Mouse (Mus musculus): ENCODE measurements around the gene Rfx7. TPM values are rescaled to one million over a fixed set of nuclear protein-coding genes. Genes with fewer than 3 reads are reported as not detected.
"Not testable (repeated sequence)": the region's sequence is repeated elsewhere in the genome, so short reads cannot be mapped to it uniquely, and the experiment has no call there.

The Rfx7 gene
- polyA plus RNA-seq, 1 experiment from 2014 or later, result 16.8 TPM

DNA sequence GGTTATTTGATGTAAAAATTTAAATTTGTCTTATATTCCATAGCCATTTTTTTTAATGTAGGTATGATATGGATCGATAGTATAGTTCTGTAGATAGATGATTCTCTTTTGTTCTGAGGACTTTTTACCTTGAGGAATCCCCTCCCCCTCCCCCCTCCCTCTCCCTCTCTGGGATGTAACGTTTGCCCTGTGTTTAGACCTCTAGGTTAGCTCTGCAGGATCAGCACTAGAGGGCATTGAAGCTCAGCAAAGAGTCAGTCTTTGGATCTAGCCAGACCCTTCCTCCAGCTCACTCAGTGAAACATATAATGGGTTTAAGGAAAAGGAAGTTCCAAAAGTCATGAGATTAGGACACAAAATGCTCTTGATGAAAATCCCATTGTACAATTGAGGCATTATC is 35.1 kb downstream of the Rfx7 start:
- Histone ChIP-seq H3K9me3 (peaks cover 14% of the 10 kb centered on the region; the same call in 1 of the 2 replicates), H3K36me3 (replicated peaks) (peaks cover 14% of the 10 kb centered on the region), H3K27me3 (ENCODE audit: poor library complexity, severe bottlenecking) (no peaks in the 10 kb centered on the region), H3K27ac (no peak overlapping the region), H3K4me3 (no peak overlapping the region), H3K4me1 (no peaks in the 10 kb centered on the region)
- no peak for DNase-seq (ENCODE audit: extremely low spot score, low spot score)
- WGBS, result 57% methylated on average over 2 of the region's 2 CpGs

DNA sequence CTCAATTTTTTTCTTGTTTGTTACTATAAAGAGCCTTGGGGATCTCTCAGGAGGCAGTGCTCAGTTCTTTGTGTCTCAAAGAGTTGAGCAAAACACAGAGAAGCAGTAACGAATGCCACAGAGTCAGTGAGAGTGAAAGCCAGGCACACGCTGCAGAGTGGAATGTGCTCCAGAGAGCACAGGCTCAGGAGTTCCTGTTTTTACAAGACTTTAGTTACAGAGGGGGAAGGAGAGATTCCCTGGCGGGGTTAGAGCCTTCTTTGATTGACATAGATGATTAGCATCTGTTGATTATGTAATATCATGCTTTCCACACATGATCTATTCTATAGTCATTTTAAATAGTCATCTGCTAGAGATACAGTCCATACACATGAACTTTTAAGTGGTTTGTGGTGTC is 48.2 kb downstream of the Rfx7 start:
- H3K27me3 ChIP-seq (ENCODE audit: poor library complexity, severe bottlenecking), result no peaks in the 10 kb centered on the region
- H3K9me3 ChIP-seq, result no peaks in the 10 kb centered on the region
- H3K36me3 ChIP-seq (replicated peaks), result peaks cover 12% of the 10 kb centered on the region; the same call in 1 of the 2 replicates
- WGBS, result 42% methylated on average over 3 of the region's 3 CpGs
- DNase-seq (ENCODE audit: extremely low spot score, low spot score), result no peak
- no peak overlapping the region for H3K4me3 ChIP-seq
- H3K4me1 ChIP-seq, result peaks cover 3% of the 10 kb centered on the region; the same call in 1 of the 2 replicates
- H3K27ac ChIP-seq, result no peak overlapping the region

DNA sequence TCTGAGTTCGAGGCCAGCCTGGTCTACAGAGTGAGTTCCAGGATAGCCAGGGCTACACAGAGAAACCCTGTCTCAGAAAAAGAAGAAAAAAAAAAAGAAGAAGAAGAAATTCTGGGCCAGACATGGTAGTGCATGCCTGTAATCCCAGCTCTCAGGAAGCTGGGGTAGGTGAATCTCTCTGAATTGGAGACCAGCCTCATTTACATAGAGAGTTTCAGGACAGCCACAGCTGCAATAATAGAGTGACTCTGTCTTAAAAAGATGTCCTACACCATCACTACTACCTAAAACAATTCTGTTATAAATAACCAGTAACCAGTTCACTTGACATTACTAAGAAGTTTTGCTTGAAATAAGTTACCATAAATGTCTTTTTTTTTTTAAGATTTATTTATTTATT is 58.8 kb downstream of the Rfx7 start:
- WGBS, result 96% methylated on average over 1 of the region's 1 CpGs
- H3K27me3 ChIP-seq (ENCODE audit: poor library complexity, severe bottlenecking), result no peaks in the 10 kb centered on the region

DNA sequence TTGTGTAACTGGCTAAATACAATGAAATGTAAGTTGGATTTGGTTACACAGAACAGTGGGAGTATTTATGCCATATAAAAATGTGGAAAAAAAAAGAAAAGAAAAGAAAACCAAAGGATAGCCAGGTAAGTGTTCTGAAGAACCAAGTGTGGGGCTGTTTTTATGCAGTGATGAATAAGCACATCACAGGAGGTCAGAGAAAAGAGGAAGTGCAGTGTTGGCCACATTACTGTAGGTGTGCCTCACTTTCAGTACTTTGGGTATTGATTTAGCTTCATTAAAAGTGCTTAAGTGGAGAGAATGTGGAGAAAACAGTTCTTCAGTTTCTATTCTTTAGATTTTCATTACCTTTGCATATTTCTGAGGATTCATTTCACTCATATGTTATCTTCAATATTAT is 60.0 kb downstream of the Rfx7 start:
- Histone ChIP-seq H3K27me3 (ENCODE audit: poor library complexity, severe bottlenecking) (no peaks in the 10 kb centered on the region), H3K27ac (no peak overlapping the region), H3K4me3 (no peak overlapping the region), H3K4me1 (no peaks in the 10 kb centered on the region), H3K36me3 (replicated peaks) (peaks cover 28% of the 10 kb centered on the region), H3K9me3 (no peaks in the 10 kb centered on the region)
- DNase-seq (ENCODE audit: extremely low spot score, low spot score), result no peak

More for the DNA sequence above, 58.8 kb downstream of the Rfx7 start:
- Histone ChIP-seq H3K27ac (no peak overlapping the region), H3K4me3 (no peak overlapping the region), H3K4me1 (no peaks in the 10 kb centered on the region), H3K36me3 (replicated peaks) (peaks cover 23% of the 10 kb centered on the region), H3K9me3 (no peaks in the 10 kb centered on the region)
- DNase-seq (ENCODE audit: extremely low spot score, low spot score), result no peak

DNA sequence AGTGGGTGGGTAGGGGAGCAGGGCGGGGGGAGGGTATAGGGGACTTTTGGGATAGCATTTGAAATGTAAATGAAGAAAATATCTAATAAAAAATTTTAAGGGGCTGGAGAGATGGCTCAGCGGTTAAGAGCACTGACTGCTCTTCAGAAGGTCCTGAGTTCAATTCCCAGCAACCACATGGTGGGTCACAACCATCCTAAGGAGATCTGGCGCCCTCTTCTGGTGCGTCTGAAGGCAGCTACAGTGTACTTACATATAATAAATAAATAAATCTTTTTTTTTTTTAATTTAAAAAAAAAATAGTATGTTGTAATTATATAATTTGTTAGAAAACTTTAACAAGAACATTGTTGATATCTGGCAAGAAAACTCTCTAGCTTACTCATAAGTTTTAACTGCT is 62.6 kb downstream of the Rfx7 start:
- DNase-seq (ENCODE audit: extremely low spot score, low spot score); H3K9me3 ChIP-seq; H3K27me3 ChIP-seq (ENCODE audit: poor library complexity, severe bottlenecking); H3K4me1 ChIP-seq; H3K27ac ChIP-seq; H3K4me3 ChIP-seq: not testable (repeated sequence)
- 78% methylated on average over 4 of the region's 4 CpGs for WGBS
- H3K36me3 ChIP-seq (replicated peaks), result peaks cover 42% of the 10 kb centered on the region

DNA sequence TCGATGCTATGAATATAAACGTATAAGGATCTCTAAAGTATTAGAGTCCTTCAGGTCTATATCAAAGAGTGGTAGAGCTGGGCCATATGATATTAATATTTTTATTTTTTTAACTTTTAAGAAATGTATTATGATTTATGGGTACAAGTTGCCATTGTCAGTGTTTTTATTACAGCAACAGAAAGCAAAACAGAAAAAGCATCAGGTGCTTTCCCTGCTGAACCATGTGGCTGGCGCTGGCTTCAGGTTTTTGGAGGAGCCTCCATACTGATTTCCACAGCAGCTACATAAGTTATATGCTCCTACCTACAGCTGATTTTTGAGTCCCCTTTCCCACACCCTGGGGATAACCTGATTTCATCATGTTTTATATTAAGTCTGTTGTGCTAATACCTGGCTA is 68.1 kb downstream of the Rfx7 start:
- Histone ChIP-seq H3K4me1 (no peaks in the 10 kb centered on the region), H3K4me3 (no peak overlapping the region), H3K27ac (no peak overlapping the region), H3K27me3 (ENCODE audit: poor library complexity, severe bottlenecking) (no peaks in the 10 kb centered on the region), H3K9me3 (no peaks in the 10 kb centered on the region), H3K36me3 (replicated peaks) (peaks cover 49% of the 10 kb centered on the region)
- no peak for DNase-seq (ENCODE audit: extremely low spot score, low spot score)
- WGBS, result 92% methylated on average over 3 of the region's 3 CpGs

DNA sequence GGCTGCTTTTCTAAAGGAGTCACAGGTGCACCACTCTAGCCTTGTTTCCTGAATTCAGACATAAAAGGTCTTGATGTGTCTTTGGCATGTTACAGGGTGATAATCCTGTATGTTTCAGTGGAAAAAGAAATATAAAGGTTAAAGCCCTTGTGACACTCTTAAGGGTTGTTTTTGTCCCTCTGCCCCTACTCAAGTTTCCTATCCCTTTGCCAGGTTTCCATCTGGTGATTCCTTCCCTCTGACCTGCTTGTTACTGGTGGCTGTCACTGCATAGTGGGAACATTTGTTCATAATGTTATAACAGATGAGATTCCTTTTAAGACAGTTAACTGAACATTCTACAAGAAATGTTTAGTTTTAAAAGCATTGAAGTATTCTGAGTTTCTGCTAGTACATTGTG is 77.7 kb downstream of the Rfx7 start:
- Histone ChIP-seq H3K4me1 (no peaks in the 10 kb centered on the region), H3K27ac (no peak overlapping the region), H3K36me3 (replicated peaks) (peaks cover 60% of the 10 kb centered on the region), H3K4me3 (no peak overlapping the region), H3K9me3 (no peaks in the 10 kb centered on the region), H3K27me3 (ENCODE audit: poor library complexity, severe bottlenecking) (no peaks in the 10 kb centered on the region)
- no peak for DNase-seq (ENCODE audit: extremely low spot score, low spot score)

DNA sequence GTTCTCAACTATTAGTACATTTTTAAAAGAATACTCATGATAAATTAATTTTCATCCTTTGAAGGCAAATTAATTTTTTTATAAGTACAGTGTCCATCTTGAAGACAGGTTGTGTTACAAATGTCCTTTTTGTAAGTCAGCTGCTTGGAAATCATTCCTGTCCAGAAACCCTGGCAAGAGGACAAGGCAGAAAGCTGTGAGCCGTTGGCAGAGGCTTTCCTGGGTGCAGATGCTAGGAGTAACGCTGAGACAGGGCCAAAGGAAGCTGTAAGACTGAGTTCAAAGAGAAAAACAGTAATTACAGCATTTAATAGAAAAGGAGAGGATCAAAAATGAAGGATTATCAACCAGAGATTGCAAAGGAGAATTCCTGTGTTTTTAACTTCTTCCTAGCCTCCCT is 81.8 kb downstream of the Rfx7 start:
- peaks cover 77% of the 10 kb centered on the region for H3K36me3 ChIP-seq (replicated peaks)
- no peak for DNase-seq (ENCODE audit: extremely low spot score, low spot score)

DNA sequence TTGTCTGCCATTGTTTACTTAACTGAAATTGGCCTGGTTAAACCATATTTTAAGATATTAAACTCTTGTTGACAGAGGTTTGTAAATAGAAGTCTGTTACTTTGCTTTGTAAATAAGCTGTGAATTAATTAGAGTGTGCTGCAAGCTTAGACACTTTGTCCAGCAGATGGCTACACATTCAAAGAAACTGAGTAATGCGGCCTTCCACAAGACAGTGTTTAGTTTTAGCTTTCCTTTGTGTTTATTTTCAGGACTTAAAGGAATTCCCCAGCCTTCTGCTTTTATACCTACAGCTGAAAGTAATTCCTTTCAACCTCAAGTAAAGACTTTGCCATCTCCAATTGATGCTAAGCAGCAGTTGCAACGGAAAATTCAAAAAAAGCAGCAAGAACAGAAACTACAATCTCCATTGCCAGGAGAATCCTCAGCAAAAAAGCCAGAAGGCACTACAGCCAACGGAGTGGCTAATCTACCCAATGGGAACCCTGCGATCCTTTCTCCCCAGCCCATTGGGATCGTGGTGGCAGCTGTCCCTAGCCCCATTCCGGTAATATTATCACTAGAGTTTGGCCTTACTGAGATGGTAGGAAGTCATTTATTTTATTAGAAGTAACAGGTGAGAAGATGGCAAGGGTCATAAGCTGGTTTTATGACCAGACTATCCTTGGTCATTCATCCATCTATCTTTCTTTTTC is 82.9 kb downstream of the Rfx7 start:
- Histone ChIP-seq H3K4me1 (no peaks in the 10 kb centered on the region), H3K36me3 (replicated peaks) (peaks cover 77% of the 10 kb centered on the region), H3K4me3 (no peak overlapping the region), H3K27me3 (ENCODE audit: poor library complexity, severe bottlenecking) (no peaks in the 10 kb centered on the region), H3K9me3 (no peaks in the 10 kb centered on the region), H3K27ac (no peak overlapping the region)
- no peak for DNase-seq (ENCODE audit: extremely low spot score, low spot score)
- 90% methylated on average over 6 of the region's 6 CpGs for WGBS

More for the DNA sequence above, 81.8 kb downstream of the Rfx7 start:
- no peak overlapping the region for H3K4me3 ChIP-seq
- H3K9me3 ChIP-seq, result no peaks in the 10 kb centered on the region
- WGBS, result 91% methylated on average over 2 of the region's 2 CpGs
- no peaks in the 10 kb centered on the region for H3K27me3 ChIP-seq (ENCODE audit: poor library complexity, severe bottlenecking)
- no peak overlapping the region for H3K27ac ChIP-seq
- no peaks in the 10 kb centered on the region for H3K4me1 ChIP-seq

DNA sequence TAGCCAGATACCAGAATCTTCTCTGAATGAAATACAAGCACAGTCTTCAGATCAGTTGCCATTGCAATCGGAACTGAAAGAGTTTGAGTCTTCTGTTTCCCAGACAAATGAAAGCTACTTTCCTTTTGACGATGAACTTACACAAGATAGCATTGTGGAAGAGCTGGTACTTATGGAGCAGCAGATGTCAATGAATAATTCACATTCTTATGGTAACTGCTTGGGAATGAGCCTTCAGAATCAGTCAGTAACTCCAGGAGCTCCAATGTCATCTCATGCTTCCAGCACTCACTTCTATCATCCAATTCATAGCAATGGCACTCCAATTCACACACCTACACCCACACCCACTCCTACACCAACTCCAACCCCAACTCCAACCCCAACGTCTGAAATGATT is 86.0 kb downstream of the Rfx7 start:
- Histone ChIP-seq H3K4me1 (no peaks in the 10 kb centered on the region), H3K27ac (no peak overlapping the region), H3K36me3 (replicated peaks) (peaks cover 71% of the 10 kb centered on the region), H3K9me3 (no peaks in the 10 kb centered on the region), H3K4me3 (no peak overlapping the region), H3K27me3 (ENCODE audit: poor library complexity, severe bottlenecking) (no peaks in the 10 kb centered on the region)
- WGBS, result 93% methylated on average over 3 of the region's 3 CpGs
- no peak for DNase-seq (ENCODE audit: extremely low spot score, low spot score)

DNA sequence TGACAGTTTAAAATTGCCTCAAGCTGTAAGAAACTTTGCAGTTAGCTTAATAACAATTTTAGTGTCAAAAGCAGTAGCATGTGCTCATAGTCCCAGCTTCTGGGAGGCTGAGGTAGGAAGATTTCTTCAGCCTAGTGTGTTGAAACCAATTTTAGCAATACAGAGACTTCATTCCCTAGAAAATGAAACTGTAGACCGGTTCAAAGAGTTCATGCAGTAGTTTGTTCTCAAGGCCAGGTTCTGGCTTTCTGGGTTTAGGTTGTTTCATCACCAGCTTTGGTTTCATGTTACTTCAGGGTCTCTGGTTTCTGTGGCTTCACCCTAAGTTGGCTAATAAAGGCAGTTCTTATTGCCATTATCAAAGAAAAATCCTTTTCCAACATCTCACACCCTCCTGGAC is 91.6 kb downstream of the Rfx7 start:
- 87% methylated on average over 1 of the region's 1 CpGs for WGBS
- DNase-seq (ENCODE audit: extremely low spot score, low spot score), result no peak

DNA sequence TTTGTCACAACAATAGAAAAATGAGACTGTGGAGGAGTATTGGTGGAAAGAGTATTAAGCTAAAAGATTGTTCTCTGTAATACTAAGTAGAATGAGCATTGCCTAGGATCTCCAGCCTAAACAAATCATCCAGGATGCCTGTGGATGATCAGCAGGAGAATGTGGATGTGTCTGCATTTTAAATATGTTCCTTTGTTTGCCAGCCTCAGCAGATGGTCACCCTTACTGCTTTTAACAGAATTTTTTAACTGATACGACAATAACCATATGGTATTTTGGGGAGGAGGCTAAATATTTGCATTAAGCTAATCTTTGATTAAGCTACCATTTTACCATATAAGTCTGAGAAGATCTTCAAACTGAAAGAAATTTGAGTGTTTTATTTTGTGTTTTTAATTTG is 95.6 kb downstream of the Rfx7 start:
- peaks cover 12% of the 10 kb centered on the region for H3K36me3 ChIP-seq (replicated peaks)
- no peaks in the 10 kb centered on the region for H3K9me3 ChIP-seq
- no peaks in the 10 kb centered on the region for H3K27me3 ChIP-seq (ENCODE audit: poor library complexity, severe bottlenecking)
- H3K4me1 ChIP-seq, result peaks cover 12% of the 10 kb centered on the region; the same call in 1 of the 2 replicates
- no peak overlapping the region for H3K4me3 ChIP-seq
- no peak overlapping the region for H3K27ac ChIP-seq
- no peak for DNase-seq (ENCODE audit: extremely low spot score, low spot score)
- WGBS, result 83% methylated on average over 1 of the region's 1 CpGs

More for the DNA sequence above, 91.6 kb downstream of the Rfx7 start:
- Histone ChIP-seq H3K27me3 (ENCODE audit: poor library complexity, severe bottlenecking) (no peaks in the 10 kb centered on the region), H3K36me3 (replicated peaks) (peaks cover 38% of the 10 kb centered on the region), H3K4me3 (no peak overlapping the region), H3K4me1 (peaks cover 12% of the 10 kb centered on the region; the same call in 1 of the 2 replicates), H3K27ac (no peak overlapping the region), H3K9me3 (no peaks in the 10 kb centered on the region)

DNA sequence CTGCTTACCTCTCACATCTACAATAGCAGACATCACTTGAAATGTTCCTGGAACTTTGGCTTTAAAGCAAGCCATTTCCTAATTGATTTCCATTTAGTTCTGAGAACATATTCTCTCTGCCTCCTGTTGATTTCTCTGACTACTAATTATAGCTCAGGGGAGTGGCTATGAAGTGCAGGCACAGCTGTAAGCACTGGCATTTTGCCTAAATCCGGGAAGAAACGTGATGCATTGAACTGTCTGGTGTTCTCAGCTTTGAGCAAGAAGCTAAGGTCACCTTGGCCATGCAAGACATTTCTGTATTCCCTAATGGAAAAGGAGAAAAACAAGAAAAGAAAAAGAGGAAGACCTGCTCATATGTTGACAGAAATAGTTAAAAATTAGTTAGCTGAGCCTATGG is 96.6 kb downstream of the Rfx7 start:
- WGBS, result 59% methylated on average over 2 of the region's 2 CpGs
- no peaks in the 10 kb centered on the region for H3K27me3 ChIP-seq (ENCODE audit: poor library complexity, severe bottlenecking)
- peaks cover 5% of the 10 kb centered on the region for H3K36me3 ChIP-seq (replicated peaks)
- no peak for DNase-seq (ENCODE audit: extremely low spot score, low spot score)
- H3K4me1 ChIP-seq, result peaks cover 12% of the 10 kb centered on the region; the same call in 1 of the 2 replicates
- H3K27ac ChIP-seq, result no peak overlapping the region
- no peak overlapping the region for H3K4me3 ChIP-seq
- no peaks in the 10 kb centered on the region for H3K9me3 ChIP-seq

DNA sequence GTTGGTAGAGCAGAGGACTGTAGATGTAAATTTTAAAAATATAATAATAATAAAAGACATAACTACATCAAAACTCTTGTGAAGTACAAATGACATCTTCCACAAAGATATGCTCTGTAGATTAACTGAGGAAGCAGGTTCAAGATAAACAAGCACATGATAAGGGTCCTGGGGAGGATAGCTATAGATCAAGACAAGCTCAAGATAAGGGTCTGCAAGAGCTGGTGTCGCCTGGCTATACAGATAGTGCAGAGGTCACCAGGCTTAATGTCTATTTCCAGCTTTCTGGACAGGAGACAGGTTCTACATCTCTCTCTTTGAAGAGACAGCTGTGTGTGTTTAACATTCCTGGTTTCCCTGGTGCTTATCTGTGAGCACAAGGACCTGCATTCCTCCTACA is 100.2 kb downstream of the Rfx7 start:
- H3K27me3 ChIP-seq (ENCODE audit: poor library complexity, severe bottlenecking), result no peaks in the 10 kb centered on the region

More for the DNA sequence above, 100.2 kb downstream of the Rfx7 start:
- peaks cover 17% of the 10 kb centered on the region; the same call in 1 of the 2 replicates for H3K4me1 ChIP-seq
- DNase-seq (ENCODE audit: extremely low spot score, low spot score), result no peak
- 79% methylated on average over 1 of the region's 1 CpGs for WGBS
- H3K27ac ChIP-seq, result no peak overlapping the region
- no peaks in the 10 kb centered on the region for H3K9me3 ChIP-seq
- H3K36me3 ChIP-seq (replicated peaks), result no peaks in the 10 kb centered on the region
- H3K4me3 ChIP-seq, result no peak overlapping the region

Measured in forebrain, embryonic 10.5 days (tissue).